Mouse (Mus musculus): ENCODE measurements at regions not wholly inside any gene's neighbourhood (a gene's known extent, or its start where the extent isn't known, plus 50 kb on each side); places are given as distances from the start of the nearest gene placed in this dataset.

- no peak for DNase-seq (ENCODE audit: low read depth)
Measured at GRCm38 (mm10) chr13:84761821-84762220, 427.4 kb upstream of the Ccnh start.

GRCm38 (mm10) chr13:84763916-84764315 lies 425.3 kb upstream of the Ccnh start:
- no peak for DNase-seq (ENCODE audit: low read depth)

- DNase-seq (ENCODE audit: low read depth), result no peak
Measured at GRCm38 (mm10) chr13:84771956-84772355, 417.3 kb upstream of the Ccnh start.

- DNase-seq (ENCODE audit: low read depth), result no peak
Measured at GRCm38 (mm10) chr13:84783017-84783937, 405.9 kb upstream of the Ccnh start.

- DNase-seq (ENCODE audit: low read depth), result no peak
Measured at GRCm38 (mm10) chr13:84804241-84804980, 384.8 kb upstream of the Ccnh start.

- DNase-seq (ENCODE audit: low read depth), result no peak
Measured at GRCm38 (mm10) chr13:84805190-84805589, 384.0 kb upstream of the Ccnh start.

GRCm38 (mm10) chr13:84809605-84810004 lies 379.6 kb upstream of the Ccnh start:
- no peak for DNase-seq (ENCODE audit: low read depth)
